Mouse (Mus musculus) myocyte (in vitro differentiated cells): Measurements from ENCODE around the gene Ptpn9. TPM values are rescaled to one million over a fixed set of nuclear protein-coding genes. Genes with fewer than 3 reads are reported as not detected.
"Not testable (repeated sequence)": the region's sequence is repeated elsewhere in the genome, so short reads cannot be mapped to it uniquely, and the experiment has no call there.

Source experiments
- H3K27me3 ChIP-seq: one replicate; pipeline ENCODE4 v1.6.1; 2011; ENCODE audit not compliant: control insufficient read depth, insufficient read depth, insufficient read length
- H3K36me3 ChIP-seq: one replicate; pipeline ENCODE4 v1.6.1; 2011; ENCODE audit not compliant: control insufficient read depth, insufficient read depth
- H3K4me2 ChIP-seq: one replicate; pipeline ENCODE4 v1.6.1; 2011; ENCODE audit warnings: low read depth, control low read depth
- H3K4me3 ChIP-seq: one replicate; pipeline ENCODE4 v1.5.1; 2011; ENCODE audit warnings: mild to moderate bottlenecking, control low read depth, moderate library complexity
- H3K79me2 ChIP-seq: one replicate; pipeline ENCODE4 v1.6.1; 2011; ENCODE audit not compliant: control insufficient read depth, insufficient read depth
- H3ac ChIP-seq: one replicate; pipeline ENCODE4 v1.6.1; 2011; ENCODE audit not compliant: control insufficient read depth, insufficient read length
- CEBPB ChIP-seq: IDR thresholded peaks from 2 replicates; pipeline ENCODE4 v1.6.1; 2011; ENCODE audit warnings: mild to moderate bottlenecking, moderate library complexity; ENCODE audit not compliant: poor library complexity, insufficient read depth, severe bottlenecking
- E2F4 ChIP-seq: IDR thresholded peaks from one replicate; pipeline ENCODE4 v1.6.1; 2011; ENCODE audit warnings: mild to moderate bottlenecking, control low read depth, moderate library complexity; ENCODE audit not compliant: insufficient read depth
- MAX ChIP-seq: IDR thresholded peaks from one replicate; pipeline ENCODE4 v1.6.1; 2011; ENCODE audit warnings: low read depth, mild to moderate bottlenecking, control low read depth
- MYOD1 ChIP-seq, 3 experiments: IDR thresholded peaks; one replicate each; pipeline ENCODE4 v1.6.1; 2011; ENCODE audit warnings: control low read depth in 2 of 3, low read depth in 2 of 3, mild to moderate bottlenecking in 2 of 3, moderate library complexity in 1 of 3; ENCODE audit not compliant: insufficient read length in 2 of 3, control insufficient read depth in 1 of 3
- MYOG ChIP-seq, 3 experiments: IDR thresholded peaks; one replicate each; pipeline ENCODE4 v1.6.1; 2011; ENCODE audit warnings: control low read depth in 2 of 3, low read depth in 2 of 3, mild to moderate bottlenecking in 2 of 3; ENCODE audit not compliant: insufficient read length in 2 of 3, control insufficient read depth in 1 of 3, insufficient read depth in 1 of 3
- POLR2A ChIP-seq: IDR thresholded peaks from one replicate; pipeline ENCODE4 v1.6.1; 2011; ENCODE audit warnings: low read depth, mild to moderate bottlenecking, control low read depth, moderate library complexity; ENCODE audit not compliant: insufficient read length
- POLR2AphosphoS2 ChIP-seq: IDR thresholded peaks from one replicate; pipeline ENCODE4 v1.6.1; 2011; ENCODE audit warnings: low read depth, control low read depth; ENCODE audit not compliant: insufficient read length
- REST ChIP-seq: IDR thresholded peaks from one replicate; pipeline ENCODE4 v1.6.1; 2011; ENCODE audit warnings: mild to moderate bottlenecking, control low read depth, moderate library complexity; ENCODE audit not compliant: insufficient read depth, insufficient read length
- SRF ChIP-seq: IDR thresholded peaks from one replicate; pipeline ENCODE4 v1.6.1; 2011; ENCODE audit warnings: low read depth; ENCODE audit not compliant: control insufficient read depth, insufficient read length
- TCF12 ChIP-seq: IDR thresholded peaks from one replicate; pipeline ENCODE4 v1.6.1; 2011; ENCODE audit warnings: mild to moderate bottlenecking, control low read depth; ENCODE audit not compliant: poor library complexity, insufficient read depth, severe bottlenecking
- TCF3 ChIP-seq: IDR thresholded peaks from one replicate; pipeline ENCODE4 v1.6.1; 2011; ENCODE audit warnings: low read depth, control low read depth; ENCODE audit not compliant: insufficient read length
- USF1 ChIP-seq: IDR thresholded peaks from one replicate; pipeline ENCODE4 v1.6.1; 2011; ENCODE audit warnings: low read depth, mild to moderate bottlenecking, control low read depth, moderate library complexity
- polyA plus RNA-seq: library from polyadenylated mRNA; unstranded; fragments of >200 nt; fragmentation: generic; extraction: Trizol; gene quantifications from one replicate; pipeline ENCODE4 v1.2.1, GENCODE M21; 2012; ENCODE audit warnings: missing spikeins

Ptpn9 gene
- polyA plus RNA-seq, 1 experiment = 16.1 TPM

DNA sequence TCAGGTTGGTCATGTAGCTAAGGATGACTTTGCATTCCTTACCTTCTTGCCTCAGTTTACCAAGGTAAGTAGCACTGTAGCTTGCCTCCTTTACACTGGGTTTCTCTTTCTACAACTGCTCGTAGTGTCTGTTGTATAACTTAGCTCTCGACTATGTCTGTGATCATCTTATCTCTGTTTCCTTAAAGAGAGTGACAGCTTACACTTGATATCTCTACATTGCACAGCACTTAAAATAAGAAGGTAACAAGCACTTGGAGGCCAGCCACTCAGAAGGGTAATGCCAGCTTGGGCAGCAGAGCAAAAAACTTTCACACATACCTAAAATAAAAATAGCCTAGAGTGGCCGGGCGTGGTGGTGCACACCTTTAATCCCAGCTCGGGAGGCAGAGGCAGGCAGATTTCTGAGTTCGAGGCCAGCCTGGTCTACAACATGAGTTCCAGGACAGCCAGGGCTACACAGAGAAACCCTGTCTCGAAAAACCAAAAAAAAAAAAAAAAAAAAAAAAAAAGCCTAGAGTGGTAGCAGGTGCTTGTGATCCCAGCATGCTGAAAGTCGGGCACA, 20.7 kb upstream of the Ptpn9 start:
- TF ChIP-seq USF1 (no peak), TCF12 (no peak), MAX (no peak), MYOG (IDR thresholded peaks at IDR 0.05; ENCODE audit: control insufficient read depth in 1 of 3, insufficient read depth in 1 of 3, insufficient read length in 2 of 3, low read depth in 2 of 3) (no peak), CEBPB (no peak), REST (no peak), SRF (no peak), TCF3 (no peak)
- Histone ChIP-seq H3K4me3 (no peak overlapping the region), H3K36me3 (peaks cover 11% of the 10 kb centered on the region), H3K79me2 (no peaks in the 10 kb centered on the region), H3K4me2 (no peak overlapping the region), H3ac (no peak overlapping the region), H3K27me3 (no peaks in the 10 kb centered on the region)

DNA sequence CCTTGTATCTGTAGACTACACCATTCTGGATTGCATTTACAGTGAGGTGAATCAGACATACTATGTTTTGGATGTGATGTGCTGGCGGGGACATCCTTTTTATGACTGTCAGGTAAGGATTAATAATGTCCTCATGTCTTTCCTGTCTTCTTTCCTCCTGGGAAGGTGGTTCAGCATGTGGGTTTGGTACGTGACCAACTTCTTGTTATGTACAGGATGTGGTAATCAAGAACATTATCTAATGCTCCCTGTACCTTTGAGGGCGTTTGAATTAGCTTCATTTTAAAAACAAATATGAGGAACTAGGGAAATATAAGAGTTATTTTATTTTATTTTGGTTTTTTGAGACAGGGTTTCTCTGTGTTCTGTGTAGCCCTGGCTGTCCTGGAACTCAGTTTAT, 19.5 kb upstream of the Ptpn9 start:
- TF ChIP-seq REST = no peak
- Histone ChIP-seq H3K27me3 (no peaks in the 10 kb centered on the region), H3K4me3 (no peak overlapping the region), H3K4me2 (no peak overlapping the region), H3K36me3 (peaks cover 8% of the 10 kb centered on the region), H3ac (no peak overlapping the region), H3K79me2 (no peaks in the 10 kb centered on the region)

DNA sequence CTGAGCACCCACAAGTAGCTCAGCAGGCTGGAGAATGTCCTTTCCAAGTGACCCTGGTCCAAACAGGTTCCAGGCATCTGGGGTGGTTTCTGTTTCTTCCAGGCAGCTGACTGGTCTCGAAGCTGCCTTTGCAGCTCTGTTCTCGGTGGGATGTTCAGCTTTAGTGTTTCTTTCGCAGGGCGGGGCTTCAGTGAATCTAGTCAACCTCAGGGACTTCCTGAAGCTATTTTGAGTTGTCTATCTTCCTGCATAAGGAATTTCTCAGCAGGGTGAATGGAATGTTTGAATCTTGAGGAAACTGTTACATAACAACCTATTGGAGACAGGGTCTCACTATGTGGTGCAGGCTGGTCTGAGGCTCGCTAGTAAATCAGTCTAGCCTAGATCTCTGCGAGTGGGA, 14.5 kb upstream of the Ptpn9 start:
- Histone ChIP-seq H3K4me3 (no peak overlapping the region), H3K79me2 (no peaks in the 10 kb centered on the region), H3ac (no peak overlapping the region), H3K4me2 (no peak overlapping the region), H3K27me3 (no peaks in the 10 kb centered on the region), H3K36me3 (peaks cover 4% of the 10 kb centered on the region)
- TF ChIP-seq SRF (no peak), TCF3 (no peak), POLR2A (no peak), TCF12 (no peak), USF1 (no peak), REST (no peak), MYOG (IDR thresholded peaks at IDR 0.05; ENCODE audit: control insufficient read depth in 1 of 3, insufficient read depth in 1 of 3, insufficient read length in 2 of 3, low read depth in 2 of 3) (no peak), CEBPB (no peak), MAX (no peak), POLR2AphosphoS2 (no peak), E2F4 (no peak), MYOD1 (IDR thresholded peaks at IDR 0.05; ENCODE audit: control insufficient read depth in 1 of 3, insufficient read length in 2 of 3, low read depth in 2 of 3) (no peak)

GRCm38 (mm10) chr9:56981502-56981901, 13.2 kb upstream of the Ptpn9 start:
- Histone ChIP-seq H3K4me2 (no peak overlapping the region), H3K27me3 (no peaks in the 10 kb centered on the region), H3K4me3 (no peak overlapping the region), H3K79me2 (no peaks in the 10 kb centered on the region), H3ac (no peak overlapping the region), H3K36me3 (peaks cover 4% of the 10 kb centered on the region)
- no peak for TF ChIP-seq CEBPB
- TF ChIP-seq TCF3 = no peak
- no peak for TF ChIP-seq SRF
- TF ChIP-seq REST = no peak
- no peak for TF ChIP-seq MYOG (IDR thresholded peaks at IDR 0.05; ENCODE audit: control insufficient read depth in 1 of 3, insufficient read depth in 1 of 3, insufficient read length in 2 of 3, low read depth in 2 of 3)
- TF ChIP-seq POLR2AphosphoS2 = no peak
- no peak for TF ChIP-seq USF1
- no peak for TF ChIP-seq TCF12
- TF ChIP-seq E2F4 = no peak
- no peak for TF ChIP-seq MAX
- no peak for TF ChIP-seq POLR2A
- TF ChIP-seq MYOD1 (IDR thresholded peaks at IDR 0.05; ENCODE audit: control insufficient read depth in 1 of 3, insufficient read length in 2 of 3, low read depth in 2 of 3) = no peak

GRCm38 (mm10) chr9:56995198-56996027, 690 bp downstream of the Ptpn9 start:
- H3K4me3 ChIP-seq = peak overlapping the region; percentile 60
- H3K79me2 ChIP-seq = peaks cover 45% of the 10 kb centered on the region
- no peaks in the 10 kb centered on the region for H3K27me3 ChIP-seq
- H3K4me2 ChIP-seq = peak overlapping the region; percentile 85
- H3ac ChIP-seq = peak overlapping the region; percentile 97
- H3K36me3 ChIP-seq = no peaks in the 10 kb centered on the region
- TF ChIP-seq POLR2A = peak; percentile 58
- no peak for TF ChIP-seq E2F4

- Histone ChIP-seq H3K4me2 (peak overlapping the region; percentile 85), H3K4me3 (peak overlapping the region; percentile 60), H3K36me3 (no peaks in the 10 kb centered on the region), H3K27me3 (no peaks in the 10 kb centered on the region), H3ac (peak overlapping the region; percentile 97), H3K79me2 (peaks cover 50% of the 10 kb centered on the region)
- TF ChIP-seq MYOG (IDR thresholded peaks at IDR 0.05; ENCODE audit: control insufficient read depth in 1 of 3, insufficient read depth in 1 of 3, insufficient read length in 2 of 3, low read depth in 2 of 3) (no peak), POLR2AphosphoS2 (no peak), CEBPB (no peak), MYOD1 (IDR thresholded peaks at IDR 0.05; ENCODE audit: control insufficient read depth in 1 of 3, insufficient read length in 2 of 3, low read depth in 2 of 3) (no peak), TCF3 (no peak), USF1 (no peak), REST (no peak), TCF12 (no peak), POLR2A (no peak), MAX (no peak), SRF (no peak), E2F4 (no peak)
These were observed 1.3 kb downstream of the Ptpn9 start for GRCm38 (mm10) chr9:56996028-56996346.

- H3ac ChIP-seq, H3K4me2 ChIP-seq, H3K36me3 ChIP-seq, H3K27me3 ChIP-seq, H3K4me3 ChIP-seq: not testable (repeated sequence)
- peaks cover 61% of the 10 kb centered on the region for H3K79me2 ChIP-seq
These were observed 2.5 kb downstream of the Ptpn9 start for GRCm38 (mm10) chr9:56997206-56997605.
